Mouse (Mus musculus): ENCODE measurements at regions not wholly inside any gene's neighbourhood (a gene's known extent, or its start where the extent isn't known, plus 50 kb on each side); places are given as distances from the start of the nearest gene placed in this dataset.
A peak's percentile ranks its signal among the peaks of the same experiment; 100 is the strongest.

GRCm38 (mm10) chr19:35126594-35127051, 204.5 kb downstream of the Kif20b start:
- H3K79me2 ChIP-seq (ENCODE audit: control insufficient read depth, insufficient read depth, low read length, poor library complexity): no peaks in the 10 kb centered on the region
- H3K27ac ChIP-seq (ENCODE audit: control insufficient read depth, low read depth, low read length): peak overlapping the region; percentile 49
- peak overlapping the region; percentile 63 for H3K4me3 ChIP-seq (ENCODE audit: control insufficient read depth in 1 of 2, insufficient read depth in 1 of 2, low read depth in 2 of 2, low read length in 2 of 2)
- H3K9ac ChIP-seq (ENCODE audit: control insufficient read depth, low read depth, low read length, poor library complexity, severe bottlenecking): peak overlapping the region; percentile 53
- H3K27me3 ChIP-seq (ENCODE audit: control insufficient read depth in 1 of 2, insufficient read depth in 2 of 2, low read length in 2 of 2): no peaks in the 10 kb centered on the region
- peaks cover 0 to 5% of the 10 kb centered on the region in 2 experiments; a peak in 2 of 4 replicates for H3K36me3 ChIP-seq (ENCODE audit: control insufficient read depth in 1 of 2, insufficient read depth in 2 of 2, low read length in 2 of 2)
- 0 out of 2 replicates have a peak, but pooled peaks have one; percentile 57 for TF ChIP-seq CHD1 (IDR thresholded peaks at IDR 0.05; ENCODE audit: low read depth, low read length)
- TF ChIP-seq MXI1 (IDR thresholded peaks at IDR 0.05; ENCODE audit: low read depth, low read length): peak; percentile 55
- peak; percentile 80 for TF ChIP-seq SIN3A (IDR thresholded peaks at IDR 0.05; ENCODE audit: low read length)
- peak; percentile 84 for TF ChIP-seq ZNF384 (IDR thresholded peaks at IDR 0.05; ENCODE audit: low read depth, low read length)
- peak; percentile 66; the same call in 1 of the 2 replicates for TF ChIP-seq MEF2A (IDR thresholded peaks at IDR 0.05; ENCODE audit: extremely low read depth, insufficient replicate concordance, low read depth, low read length, poor library complexity, severe bottlenecking)
- no peak for TF ChIP-seq MAX (IDR thresholded peaks at IDR 0.05; ENCODE audit: low read length)
- 0 out of 2 replicates have a peak, but pooled peaks have one; percentile 29 for TF ChIP-seq SMC3 (IDR thresholded peaks at IDR 0.05; ENCODE audit: low read depth, low read length)
- TF ChIP-seq NRF1 (IDR thresholded peaks at IDR 0.05; ENCODE audit: insufficient read depth, low read depth, low read length, poor library complexity, severe bottlenecking): no peak
- TF ChIP-seq USF1 (IDR thresholded peaks at IDR 0.05; ENCODE audit: low read depth, low read length): no peak
- TF ChIP-seq ETS1 (IDR thresholded peaks at IDR 0.05; ENCODE audit: low read depth, low read length): peak; percentile 63; the same call in 1 of the 2 replicates
- peak; percentile 17 to 51; a peak in 2 of 4 replicates for TF ChIP-seq EP300 (IDR thresholded peaks at IDR 0.05; ENCODE audit: low read depth in 1 of 2, low read length in 2 of 2)
- peak; percentile 8 for TF ChIP-seq RAD21 (IDR thresholded peaks at IDR 0.05; ENCODE audit: low read depth, low read length)
- peaks cover 0 to 6% of the 10 kb centered on the region in 2 experiments; a peak in 1 of 4 replicates for H3K4me1 ChIP-seq (ENCODE audit: control insufficient read depth in 1 of 2, insufficient read depth in 2 of 2, low read length in 2 of 2)
- no peaks in the 10 kb centered on the region for H3K9me3 ChIP-seq (replicated peaks; ENCODE audit: insufficient read depth, low read length)
- peak; percentile 63 for DNase-seq (ENCODE audit: low read depth, low spot score)

GRCm38 (mm10) chr19:35128104-35128503, 205.9 kb downstream of the Kif20b start:
- no peak overlapping the region for H3K27ac ChIP-seq (ENCODE audit: control insufficient read depth, low read depth, low read length)
- no peaks in the 10 kb centered on the region for H3K9me3 ChIP-seq (replicated peaks; ENCODE audit: insufficient read depth, low read length)
- TF ChIP-seq ZC3H11A (IDR thresholded peaks at IDR 0.05; ENCODE audit: low read depth, low read length): peak; percentile 47
- no peak for TF ChIP-seq HCFC1 (IDR thresholded peaks at IDR 0.05; ENCODE audit: low read depth, low read length)
- no peak for TF ChIP-seq NELFE (IDR thresholded peaks at IDR 0.05; ENCODE audit: low read depth, low read length)
- TF ChIP-seq SMC3 (IDR thresholded peaks at IDR 0.05; ENCODE audit: low read depth, low read length): peak; percentile 45
- no peak for TF ChIP-seq JUND (IDR thresholded peaks at IDR 0.05; ENCODE audit: low read depth, low read length)
- no peak for TF ChIP-seq MXI1 (IDR thresholded peaks at IDR 0.05; ENCODE audit: low read depth, low read length)
- no peak for TF ChIP-seq ZKSCAN1 (IDR thresholded peaks at IDR 0.05; ENCODE audit: low read depth, low read length)
- no peak for TF ChIP-seq MYC (IDR thresholded peaks at IDR 0.05; ENCODE audit: low read depth, low read length)
- TF ChIP-seq MYB (IDR thresholded peaks at IDR 0.05; ENCODE audit: low read depth, low read length): no peak
- TF ChIP-seq POLR2AphosphoS5 (IDR thresholded peaks at IDR 0.05; ENCODE audit: borderline replicate concordance, low read depth, low read length): no peak
- TF ChIP-seq EP300 (IDR thresholded peaks at IDR 0.05; ENCODE audit: low read depth in 1 of 2, low read length in 2 of 2): no peak
- no peak for TF ChIP-seq E2F4 (IDR thresholded peaks at IDR 0.05; ENCODE audit: borderline replicate concordance, low read depth, low read length)
- peak in 1 of 3 experiments; percentile 33; a peak in 2 of 6 replicates for TF ChIP-seq CTCF (IDR thresholded peaks at IDR 0.05 in 2 of 3, conservative IDR thresholded peaks at IDR 0.05 in 1 of 3; ENCODE audit: control insufficient read depth in 1 of 3, insufficient read depth in 1 of 3, low read depth in 2 of 3, low read length in 3 of 3, poor library complexity in 1 of 3, severe bottlenecking in 1 of 3)
- TF ChIP-seq ZNF384 (IDR thresholded peaks at IDR 0.05; ENCODE audit: low read depth, low read length): peak; percentile 60
- peak; percentile 51 for TF ChIP-seq RAD21 (IDR thresholded peaks at IDR 0.05; ENCODE audit: low read depth, low read length)
- no peak for TF ChIP-seq ELF1 (IDR thresholded peaks at IDR 0.05; ENCODE audit: low read depth, low read length)
- peak; percentile 17 for DNase-seq (ENCODE audit: low read depth, low spot score)
- no peak overlapping the region for H3K4me3 ChIP-seq (ENCODE audit: control insufficient read depth in 1 of 2, insufficient read depth in 1 of 2, low read depth in 2 of 2, low read length in 2 of 2)
- H3K27me3 ChIP-seq (ENCODE audit: control insufficient read depth in 1 of 2, insufficient read depth in 2 of 2, low read length in 2 of 2): no peaks in the 10 kb centered on the region
- peaks cover 0 to 14% of the 10 kb centered on the region in 2 experiments; a peak in 2 of 4 replicates for H3K36me3 ChIP-seq (ENCODE audit: control insufficient read depth in 1 of 2, insufficient read depth in 2 of 2, low read length in 2 of 2)
- no peak overlapping the region for H3K9ac ChIP-seq (ENCODE audit: control insufficient read depth, low read depth, low read length, poor library complexity, severe bottlenecking)
- H3K79me2 ChIP-seq (ENCODE audit: control insufficient read depth, insufficient read depth, low read length, poor library complexity): no peaks in the 10 kb centered on the region
- peaks cover 0 to 7% of the 10 kb centered on the region in 2 experiments; a peak in 2 of 4 replicates for H3K4me1 ChIP-seq (ENCODE audit: control insufficient read depth in 1 of 2, insufficient read depth in 2 of 2, low read length in 2 of 2)
